Mouse (Mus musculus) limb, embryonic 15.5 days (tissue): ENCODE data around the gene Snx6. TPM values are rescaled to one million over a fixed set of nuclear protein-coding genes. Genes with fewer than 3 reads are reported as not detected.
"Not testable (repeated sequence)": the region's sequence is repeated elsewhere in the genome, so short reads cannot be mapped to it uniquely, and the experiment has no call there.

Source experiments
- ATAC-seq: fragments of 200-750 bp; cut with Nextera tagmentation; 2 replicates; pipeline ENCODE4 v1.8.0; 2017; ENCODE audit warnings: low read depth, moderate TSS enrichment; ENCODE audit not compliant: insufficient number of reproducible peaks, low FRiP score, low TSS enrichment
- H3K27ac ChIP-seq: fragments of 300-500 bp; sonication (generic); 2 replicates; pipeline ENCODE4 v1.5.1; 2015; ENCODE audit warnings: moderate library complexity, mild to moderate bottlenecking, inconsistent platforms
- H3K27me3 ChIP-seq: fragments of 300-500 bp; sonication (generic); 2 replicates; pipeline ENCODE4 v1.6.1; 2015; ENCODE audit warnings: inconsistent platforms
- H3K36me3 ChIP-seq: fragments of 300-500 bp; sonication (generic); 2 replicates; pipeline ENCODE4 v1.6.1; 2015; ENCODE audit warnings: inconsistent platforms
- H3K4me1 ChIP-seq: fragments of 300-500 bp; sonication (generic); 2 replicates; pipeline ENCODE4 v1.6.1; 2015; ENCODE audit warnings: inconsistent platforms
- H3K4me2 ChIP-seq: fragments of 300-500 bp; sonication (generic); 2 replicates; pipeline ENCODE4 v1.6.1; 2015; ENCODE audit warnings: mild to moderate bottlenecking, inconsistent platforms
- H3K4me3 ChIP-seq: fragments of 300-500 bp; sonication (generic); 2 replicates; pipeline ENCODE4 v1.5.1; 2015; ENCODE audit warnings: mild to moderate bottlenecking, inconsistent platforms
- H3K9ac ChIP-seq: fragments of 300-500 bp; sonication (generic); 2 replicates; pipeline ENCODE4 v1.6.1; 2015; ENCODE audit warnings: inconsistent platforms
- H3K9me3 ChIP-seq: fragments of 300-500 bp; sonication (generic); 2 replicates; pipeline ENCODE4 v1.6.1; 2016; ENCODE audit warnings: inconsistent platforms
- WGBS: fragments of 180-500 bp; shearing (Covaris S2); methylation state at CpG from one replicate; pipeline ENCODE4 v1.1.7; 2015; 5-methylcytosine and 5-hydroxymethylcytosine counted together
- polyA plus RNA-seq: library from polyadenylated mRNA; unstranded; fragments of >200 nt; fragmentation: Nextera tagmentation; extraction: Ambion mirVana; gene quantifications from 2 replicates; pipeline ENCODE4 v1.2.1, GENCODE M21; 2015

The Snx6 gene
- polyA plus RNA-seq, 1 experiment from 2014 or later, result 165 TPM

GRCm38 (mm10) chr12:54794392-54794791 lies 1.1 kb downstream of the Snx6 start:
- no peaks in the 10 kb centered on the region for H3K27me3 ChIP-seq
- no peak for ATAC-seq
- H3K4me1 ChIP-seq, result peaks cover 34% of the 10 kb centered on the region
- WGBS, result 24% methylated on average over 3 of the region's 3 CpGs
- H3K9ac ChIP-seq, result no peak overlapping the region
- H3K4me2 ChIP-seq, result peak overlapping the region; percentile 71
- H3K27ac ChIP-seq, result no peak overlapping the region
- no peaks in the 10 kb centered on the region for H3K9me3 ChIP-seq
- peak overlapping the region; percentile 96 for H3K4me3 ChIP-seq
- no peaks in the 10 kb centered on the region for H3K36me3 ChIP-seq

DNA sequence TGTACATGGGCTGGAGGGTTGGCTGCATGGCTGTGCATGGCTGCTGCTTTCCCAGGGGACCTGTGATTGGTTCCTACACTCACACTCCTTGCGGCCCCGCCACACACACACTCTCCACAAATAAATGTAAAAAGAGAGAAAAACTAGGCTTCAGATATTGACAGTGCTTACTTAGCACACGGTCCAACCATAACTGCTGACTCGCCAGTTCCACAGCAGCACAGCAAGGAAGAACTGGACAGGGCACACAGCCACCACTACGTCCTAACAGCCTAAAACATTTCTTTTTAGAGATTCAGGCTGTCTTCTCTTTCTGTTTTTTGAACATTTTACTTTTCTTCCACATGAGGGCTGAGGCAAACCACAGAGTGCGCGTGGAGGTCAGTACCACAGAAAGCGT lies 4.0 kb downstream of the Snx6 start:
- no peak overlapping the region for H3K9ac ChIP-seq
- ATAC-seq, result no peak

GRCm38 (mm10) chr12:54789346-54790143 lies 6.0 kb downstream of the Snx6 start:
- Histone ChIP-seq H3K9ac (no peak overlapping the region), H3K4me3 (no peak overlapping the region), H3K4me1 (peaks cover 39% of the 10 kb centered on the region), H3K27ac (0 out of 2 replicates have a peak overlapping the region, but pooled peaks have one; percentile 5), H3K27me3 (no peaks in the 10 kb centered on the region), H3K9me3 (no peaks in the 10 kb centered on the region), H3K4me2 (peak overlapping the region; percentile 19; the same call in 1 of the 2 replicates), H3K36me3 (peaks cover 16% of the 10 kb centered on the region)
- 13% methylated on average over 11 of the region's 11 CpGs for WGBS
- ATAC-seq, result peak; percentile 80; the same call in 1 of the 2 replicates

More for the DNA sequence above, 4.0 kb downstream of the Snx6 start:
- H3K36me3 ChIP-seq, result peaks cover 10% of the 10 kb centered on the region; the same call in 1 of the 2 replicates
- no peak overlapping the region for H3K27ac ChIP-seq
- H3K27me3 ChIP-seq, result no peaks in the 10 kb centered on the region
- H3K4me2 ChIP-seq, result no peak overlapping the region
- 82% methylated on average over 8 of the region's 8 CpGs for WGBS
- H3K4me3 ChIP-seq, result no peak overlapping the region
- no peaks in the 10 kb centered on the region for H3K9me3 ChIP-seq
- peaks cover 39% of the 10 kb centered on the region for H3K4me1 ChIP-seq

GRCm38 (mm10) chr12:54763624-54764023 lies 31.9 kb downstream of the Snx6 start:
- H3K4me3 ChIP-seq, result no peak overlapping the region
- no peaks in the 10 kb centered on the region for H3K4me1 ChIP-seq
- no peaks in the 10 kb centered on the region for H3K9me3 ChIP-seq
- H3K9ac ChIP-seq, result no peak overlapping the region
- H3K27me3 ChIP-seq, result no peaks in the 10 kb centered on the region
- no peak overlapping the region for H3K4me2 ChIP-seq
- no peak for ATAC-seq
- H3K36me3 ChIP-seq, result peaks cover 79% of the 10 kb centered on the region
- 78% methylated on average over 12 of the region's 12 CpGs for WGBS
- no peak overlapping the region for H3K27ac ChIP-seq

- Histone ChIP-seq H3K4me3 (no peak overlapping the region), H3K4me2 (no peak overlapping the region), H3K4me1 (no peaks in the 10 kb centered on the region), H3K9ac (no peak overlapping the region), H3K36me3 (peaks cover 78% of the 10 kb centered on the region), H3K27ac (no peak overlapping the region), H3K27me3 (no peaks in the 10 kb centered on the region), H3K9me3 (no peaks in the 10 kb centered on the region)
- ATAC-seq, result no peak
- WGBS, result 94% methylated on average over 1 of the region's 1 CpGs
Measured at GRCm38 (mm10) chr12:54760676-54761075, 34.8 kb downstream of the Snx6 start.

DNA sequence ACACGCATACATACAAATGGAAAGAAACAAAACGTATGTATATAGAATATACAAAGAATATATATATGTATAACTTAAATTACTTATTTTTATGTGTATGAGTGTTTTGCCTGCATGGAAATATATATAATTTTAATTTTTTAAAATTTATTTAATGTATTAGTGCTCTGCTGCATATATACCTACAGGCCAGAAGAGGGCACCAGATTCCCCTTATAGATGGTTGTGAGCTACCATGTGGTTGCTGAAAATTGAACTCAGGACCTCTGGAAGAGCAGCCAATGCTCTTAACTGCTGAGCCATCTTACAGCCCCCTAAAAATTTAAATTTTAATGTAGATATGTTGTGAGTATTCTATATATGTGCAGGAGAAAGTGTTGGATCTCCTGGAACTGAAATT lies 36.7 kb downstream of the Snx6 start:
- Histone ChIP-seq H3K4me1 (no peaks in the 10 kb centered on the region), H3K36me3 (peaks cover 70% of the 10 kb centered on the region)

DNA sequence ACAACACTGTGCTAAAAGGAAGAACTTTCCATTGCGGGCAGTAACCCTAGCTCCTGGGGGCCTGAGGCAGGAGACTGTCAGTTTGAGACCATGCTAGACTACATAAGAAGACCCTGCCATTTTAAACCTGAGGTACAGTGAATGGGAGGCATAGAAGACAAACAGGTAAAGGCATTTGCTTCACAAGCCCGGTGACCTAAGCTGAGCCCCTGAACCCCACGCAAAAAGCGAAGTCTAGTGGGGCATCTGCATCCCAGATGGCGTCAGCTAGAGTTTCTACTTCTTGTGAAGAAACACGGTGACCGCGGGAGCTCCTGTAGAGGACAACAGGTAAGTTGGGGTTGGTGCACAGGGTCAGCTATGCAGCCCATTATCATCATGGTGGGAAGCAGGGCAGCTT lies 46.9 kb downstream of the Snx6 start:
- Histone ChIP-seq H3K9ac (no peak overlapping the region), H3K27ac (no peak overlapping the region), H3K36me3 (peaks cover 63% of the 10 kb centered on the region), H3K4me1 (no peaks in the 10 kb centered on the region), H3K4me2 (no peak overlapping the region), H3K27me3 (no peaks in the 10 kb centered on the region), H3K9me3 (no peaks in the 10 kb centered on the region), H3K4me3 (no peak overlapping the region)
- no peak for ATAC-seq
- 89% methylated on average over 8 of the region's 8 CpGs for WGBS

More for the DNA sequence above, 36.7 kb downstream of the Snx6 start:
- WGBS, result 94% methylated on average over 2 of the region's 2 CpGs
- no peaks in the 10 kb centered on the region for H3K27me3 ChIP-seq
- no peak overlapping the region for H3K4me2 ChIP-seq
- H3K27ac ChIP-seq, result no peak overlapping the region
- no peak overlapping the region for H3K9ac ChIP-seq
- H3K9me3 ChIP-seq, result no peaks in the 10 kb centered on the region
- ATAC-seq, result no peak
- no peak overlapping the region for H3K4me3 ChIP-seq

DNA sequence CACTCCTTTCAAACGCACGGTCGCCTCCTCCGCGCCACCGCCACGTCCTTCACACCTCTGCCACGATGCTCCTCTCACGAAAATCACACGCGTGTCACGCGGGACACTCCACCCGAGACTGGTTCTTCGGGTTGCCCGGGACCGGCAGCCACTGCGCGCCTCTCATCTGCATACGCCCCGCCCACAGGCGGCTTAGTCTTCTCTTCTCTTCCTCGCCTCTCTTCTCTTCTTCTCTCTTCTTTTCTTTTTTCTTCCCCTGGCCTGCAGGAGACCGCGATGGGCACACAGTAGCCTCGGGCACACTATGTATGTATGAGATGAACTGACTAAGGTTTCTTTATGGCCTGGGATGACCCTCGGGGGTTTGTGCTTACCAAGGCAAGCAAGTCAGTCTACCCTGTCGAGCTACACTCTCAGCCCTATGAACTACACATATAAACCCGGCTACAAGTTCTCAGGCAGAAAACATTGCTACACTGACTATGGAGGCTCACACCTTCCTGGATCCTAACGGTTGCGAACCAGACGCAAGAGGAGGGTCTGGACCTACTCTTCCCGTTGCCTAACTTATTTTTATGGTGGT lies 56.8 kb downstream of the Snx6 start:
- ATAC-seq, result peak; percentile 53; the same call in 1 of the 2 replicates
- not testable (repeated sequence) for H3K4me1 ChIP-seq, H3K9ac ChIP-seq, H3K9me3 ChIP-seq, H3K36me3 ChIP-seq, H3K27me3 ChIP-seq, H3K27ac ChIP-seq, H3K4me2 ChIP-seq
- H3K4me3 ChIP-seq, result peak overlapping the region; percentile 19; the same call in 1 of the 2 replicates
- WGBS, result 0% methylated on average over 12 of the region's 33 CpGs

GRCm38 (mm10) chr12:54737891-54738660 lies 57.4 kb downstream of the Snx6 start:
- H3K4me3 ChIP-seq, H3K9me3 ChIP-seq, H3K9ac ChIP-seq, H3K4me2 ChIP-seq, H3K36me3 ChIP-seq, H3K4me1 ChIP-seq, H3K27me3 ChIP-seq, H3K27ac ChIP-seq: not testable (repeated sequence)
- no CpG with 5 or more reads among the region's 21 CpGs for WGBS
- peak; percentile 86 for ATAC-seq

DNA sequence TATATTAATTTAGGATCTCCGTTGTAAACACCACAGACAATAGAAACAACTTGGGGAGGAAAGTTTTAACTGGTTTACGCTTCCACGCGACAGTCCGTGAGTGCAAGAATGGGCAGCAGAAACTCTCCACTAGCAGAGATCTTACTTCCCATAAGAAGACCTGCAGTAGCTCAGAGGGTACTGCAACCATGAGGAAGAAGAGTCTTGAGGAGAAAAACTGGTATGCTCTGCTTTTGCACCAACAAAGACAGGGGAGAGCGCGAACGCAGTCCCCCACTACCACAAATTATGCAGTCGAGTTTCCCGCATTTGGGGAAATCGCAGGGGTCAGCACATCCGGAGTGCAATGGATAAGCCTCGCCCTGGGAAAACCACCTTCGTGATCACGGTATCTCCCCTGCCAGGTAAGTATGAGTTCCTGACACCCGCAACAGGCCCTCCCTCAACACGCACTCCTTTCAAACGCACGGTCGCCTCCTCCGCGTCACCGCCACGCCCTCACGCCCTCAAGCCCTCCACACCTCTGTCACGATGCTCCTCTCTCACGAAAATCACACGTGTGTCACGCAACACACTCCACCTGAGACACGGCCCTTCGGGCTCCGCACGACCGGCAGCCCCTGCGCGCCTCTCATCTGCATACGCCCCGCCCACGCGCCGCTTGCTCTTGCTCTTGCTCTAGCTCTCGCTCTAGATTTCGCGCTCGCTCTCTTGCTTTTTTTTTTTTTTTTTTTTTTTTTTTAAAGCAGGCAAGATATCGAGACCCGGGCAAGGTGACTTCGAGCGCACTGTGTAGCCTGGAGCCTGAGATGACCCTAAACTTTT lies 61.0 kb downstream of the Snx6 start:
- not testable (repeated sequence) for H3K9me3 ChIP-seq, H3K27me3 ChIP-seq, H3K4me1 ChIP-seq, H3K36me3 ChIP-seq, H3K27ac ChIP-seq, H3K4me3 ChIP-seq, H3K9ac ChIP-seq, H3K4me2 ChIP-seq
- ATAC-seq, result peak; percentile 68
- 0% methylated on average over 8 of the region's 49 CpGs for WGBS
